Comparison of ENCODE assay signal across 8 mouse cellular contexts in the genomic region with DNA sequence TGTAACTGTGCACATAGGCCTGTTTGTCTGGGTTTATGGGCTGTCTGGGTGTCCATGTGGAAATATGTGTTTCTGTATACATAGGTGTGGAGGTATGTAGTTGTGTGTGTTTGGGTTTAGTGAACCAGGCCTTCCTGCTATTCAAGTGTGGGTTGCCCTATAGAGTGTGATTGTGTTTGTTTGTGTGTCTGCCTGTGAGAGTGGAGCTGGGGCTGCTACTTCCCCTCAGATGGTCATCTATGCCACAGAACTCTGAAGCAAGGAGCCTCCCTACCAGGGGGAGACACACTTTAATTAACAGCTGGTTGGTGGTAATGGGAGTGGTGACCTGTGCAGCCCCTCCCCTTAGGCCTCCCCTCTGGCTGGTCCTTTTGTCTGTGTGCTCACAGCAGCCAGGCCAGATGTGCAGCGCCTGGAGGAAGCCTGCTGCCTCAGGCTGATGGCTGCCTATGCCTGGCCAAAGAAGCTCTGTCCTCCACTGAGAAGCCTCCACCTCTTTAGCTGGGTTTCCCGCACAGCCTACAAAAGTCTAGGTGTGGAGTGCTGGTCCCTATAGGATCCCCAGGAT. TPM values are rescaled to one million over a fixed set of nuclear protein-coding genes. Genes with fewer than 3 reads are reported as not detected.
DNase-seq lines count a peak whose midpoint lies in the region; ATAC-seq and TF ChIP-seq lines count a peak whose summit lies in the region.

No protein-coding gene starts in this region.

- no peak overlapping the region; the same call in 1 of the 2 replicates for H3K4me3 ChIP-seq in testis, adult 2 months (ENCODE audit: control insufficient read depth, low read depth, low read length)
- H3K4me3 ChIP-seq in forebrain, embryonic 16.5 days (replicated peaks; ENCODE audit: low read length), result peak overlapping the region; percentile 61
- peak overlapping the region; percentile 53 for H3K4me3 ChIP-seq in intestine, embryonic 14.5 days (ENCODE audit: low read depth, low read length)
- H3K4me3 ChIP-seq in macrophage (ENCODE audit: inconsistent target), result peak overlapping the region; percentile 73
- peak overlapping the region; percentile 65 for H3K4me3 ChIP-seq in stomach, embryonic 16.5 days (replicated peaks; ENCODE audit: low read length)

- peak overlapping the region; percentile 64 for H3K4me2 ChIP-seq in forebrain, embryonic 16.5 days (ENCODE audit: low read length)
- H3K4me2 ChIP-seq in intestine, embryonic 14.5 days (ENCODE audit: low read length), result peak overlapping the region; percentile 87
- peak overlapping the region; percentile 72 for H3K4me2 ChIP-seq in stomach, embryonic 16.5 days (ENCODE audit: low read depth, low read length)

- WGBS in forebrain, embryonic 16.5 days, result 3% methylated on average over 2 of the region's 2 CpGs
- 28% methylated on average over 2 of the region's 2 CpGs for WGBS in intestine, embryonic 14.5 days
- WGBS in macrophage (ENCODE audit: missing documents), result 33% methylated on average over 2 of the region's 2 CpGs
- WGBS in stomach, embryonic 16.5 days, result 3% methylated on average over 2 of the region's 2 CpGs

- no peaks in the 10 kb centered on the region for H3K9me3 ChIP-seq in forebrain, embryonic 16.5 days (ENCODE audit: control insufficient read depth, low read length)
- no peaks in the 10 kb centered on the region for H3K9me3 ChIP-seq in intestine, embryonic 14.5 days (ENCODE audit: control insufficient read depth, low read length)
- H3K9me3 ChIP-seq in stomach, embryonic 16.5 days (replicated peaks; ENCODE audit: control insufficient read depth, low read length), result no peaks in the 10 kb centered on the region

- H3K9ac ChIP-seq in forebrain, embryonic 16.5 days (replicated peaks; ENCODE audit: low read depth, low read length), result peak overlapping the region; percentile 69; the same call in 1 of the 2 replicates
- H3K9ac ChIP-seq in intestine, embryonic 14.5 days (ENCODE audit: low read length), result peak overlapping the region; percentile 62
- peak overlapping the region; percentile 83 for H3K9ac ChIP-seq in stomach, embryonic 16.5 days (ENCODE audit: low read length)

- peak; percentile 41 for ATAC-seq in forebrain, embryonic 16.5 days
- ATAC-seq in intestine, embryonic 14.5 days (replicated peaks; ENCODE audit: low FRiP score, low TSS enrichment, low read depth), result peak; percentile 51; the same call in 1 of the 2 replicates
- peak; percentile 26; the same call in 1 of the 2 replicates for ATAC-seq in stomach, embryonic 16.5 days (ENCODE audit: insufficient read depth, low FRiP score)

- no peak for TF ChIP-seq POLR2A in testis, adult 2 months (IDR thresholded peaks at IDR 0.05; ENCODE audit: control insufficient read depth, low read depth, low read length)

- peaks cover 25% of the 10 kb centered on the region; the same call in 1 of the 2 replicates for H3K79me2 ChIP-seq in macrophage (ENCODE audit: inconsistent target)

- DNase-seq in testis, postnatal 14 days (ENCODE audit: low spot score), result no peak
- no peak for DNase-seq in intestine, embryonic 14.5 days (ENCODE audit: low spot score)
- DNase-seq in cerebellum, adult 8-10 months, result no peak
- DNase-seq in frontal cortex, postnatal 36 days (ENCODE audit: low spot score in 2 of 2), result no peak

- TF ChIP-seq CTCF in testis, adult 2 months (IDR thresholded peaks at IDR 0.05; ENCODE audit: control insufficient read depth, insufficient read depth, insufficient replicate concordance, low read depth, low read length), result no peak

- H3K27me3 ChIP-seq in testis, adult 2 months (ENCODE audit: control insufficient read depth, insufficient read depth, low read length), result no peaks in the 10 kb centered on the region
- no peaks in the 10 kb centered on the region for H3K27me3 ChIP-seq in forebrain, embryonic 16.5 days (replicated peaks; ENCODE audit: control insufficient read depth, insufficient read depth, low read length)
- no peaks in the 10 kb centered on the region for H3K27me3 ChIP-seq in intestine, embryonic 14.5 days (replicated peaks; ENCODE audit: control insufficient read depth, insufficient read depth, low read length)
- H3K27me3 ChIP-seq in stomach, embryonic 16.5 days (ENCODE audit: control insufficient read depth, insufficient read depth, low read length), result no peaks in the 10 kb centered on the region

- H3K36me3 ChIP-seq in testis, adult 2 months (ENCODE audit: control insufficient read depth, insufficient read depth, low read length), result no peaks in the 10 kb centered on the region
- H3K36me3 ChIP-seq in forebrain, embryonic 16.5 days (ENCODE audit: control insufficient read depth, insufficient read depth), result peaks cover 2% of the 10 kb centered on the region; the same call in 1 of the 2 replicates
- H3K36me3 ChIP-seq in intestine, embryonic 14.5 days (ENCODE audit: control insufficient read depth, insufficient read depth, low read length), result peaks cover 19% of the 10 kb centered on the region
- H3K36me3 ChIP-seq in macrophage (ENCODE audit: inconsistent target), result peaks cover 7% of the 10 kb centered on the region; the same call in 1 of the 2 replicates
- H3K36me3 ChIP-seq in stomach, embryonic 16.5 days (ENCODE audit: control insufficient read depth, insufficient read depth, low read length), result 0 out of 2 replicates have a peak, but pooled peaks cover under 1% of the 10 kb centered on the region

- H3K4me1 ChIP-seq in testis, adult 2 months (ENCODE audit: control insufficient read depth, insufficient read depth, low read length), result no peaks in the 10 kb centered on the region
- peaks cover 21% of the 10 kb centered on the region for H3K4me1 ChIP-seq in forebrain, embryonic 16.5 days (replicated peaks; ENCODE audit: control insufficient read depth, insufficient read depth, low read length)
- peaks cover 13% of the 10 kb centered on the region; the same call in 1 of the 2 replicates for H3K4me1 ChIP-seq in intestine, embryonic 14.5 days (replicated peaks; ENCODE audit: control insufficient read depth, insufficient read depth, low read length)
- H3K4me1 ChIP-seq in stomach, embryonic 16.5 days (ENCODE audit: control insufficient read depth, insufficient read depth, low read length), result peaks cover 15% of the 10 kb centered on the region

- peak overlapping the region; percentile 46; the same call in 1 of the 2 replicates for H3K27ac ChIP-seq in testis, adult 2 months (ENCODE audit: control insufficient read depth, insufficient read depth, low read depth, low read length)
- H3K27ac ChIP-seq in forebrain, embryonic 16.5 days (ENCODE audit: low read length), result no peak overlapping the region
- peak overlapping the region; percentile 57 for H3K27ac ChIP-seq in intestine, embryonic 14.5 days (ENCODE audit: low read depth)
- 0 out of 2 replicates have a peak overlapping the region, but pooled peaks have one; percentile 17 for H3K27ac ChIP-seq in macrophage
- peak overlapping the region; percentile 83 for H3K27ac ChIP-seq in stomach, embryonic 16.5 days (ENCODE audit: low read length)

RNA-seq across cellular contexts. Expression of gene Adamts10, which starts 0.9 kb away (rescaled TPM):
- 7.4 and 7.9 TPM in 2 replicates for polyA plus RNA-seq in testis, adult 2 months (2012; rRNA removed)
- polyA plus RNA-seq in forebrain, embryonic 16.5 days (2015; fragmentation: Nextera tagmentation; extraction: Ambion mirVana), result 36.2 and 49.8 TPM in 2 replicates
- polyA plus RNA-seq in intestine, embryonic 14.5 days (2014; fragmentation: Nextera tagmentation; extraction: Ambion mirVana), result 53.6 and 54.5 TPM in 2 replicates
- 100 to 1,000 TPM in 11 of 26 experiments, 10 to 100 TPM in 15; 16.1 to 184 (median 88.4) TPM for total RNA-seq in macrophage (2018; cell fraction: chromatin; rRNA removed)
- 1 to 10 TPM; 1.7 to 8.2 (median 3.6) TPM for total RNA-seq in macrophage (2018; cell fraction: cytosol; rRNA removed)
- total RNA-seq in macrophage (2018; cell fraction: nucleus; rRNA removed), result 10 to 100 TPM; 13.9 to 96.4 (median 40.7) TPM
- polyA plus RNA-seq in macrophage (2018), result 3.1 to 10.3 TPM (median 5.1 TPM) in 3 replicates
- 61.5 and 68.0 TPM in 2 replicates for polyA plus RNA-seq in stomach, embryonic 16.5 days (2015; fragmentation: Nextera tagmentation; extraction: Ambion mirVana)

RNA-seq across cellular contexts. Expression of gene Myo1f, which starts 30.6 kb away (rescaled TPM):
- 0.27 and 0.46 TPM in 2 replicates for polyA plus RNA-seq in testis, adult 2 months (2012; rRNA removed)
- 1.9 and 2.0 TPM in 2 replicates for polyA plus RNA-seq in forebrain, embryonic 16.5 days (2015; fragmentation: Nextera tagmentation; extraction: Ambion mirVana)
- polyA plus RNA-seq in intestine, embryonic 14.5 days (2014; fragmentation: Nextera tagmentation; extraction: Ambion mirVana), result 3.1 and 3.4 TPM in 2 replicates
- total RNA-seq in macrophage (2018; cell fraction: chromatin; rRNA removed), result 1,000 to 10,000 TPM in 1 of 26 experiments, 100 to 1,000 TPM in 23, 10 to 100 TPM in 2; 80.4 to 1,046 (median 544) TPM
- total RNA-seq in macrophage (2018; cell fraction: cytosol; rRNA removed), result 100 to 1,000 TPM; 256 to 461 (median 350) TPM
- 100 to 1,000 TPM; 115 to 632 (median 409) TPM for total RNA-seq in macrophage (2018; cell fraction: nucleus; rRNA removed)
- polyA plus RNA-seq in macrophage (2018), result 262 to 376 TPM (median 298 TPM) in 3 replicates
- 6.3 and 7.9 TPM in 2 replicates for polyA plus RNA-seq in stomach, embryonic 16.5 days (2015; fragmentation: Nextera tagmentation; extraction: Ambion mirVana)

Comparison
In these comparisons a context has a peak if more than half of its experiments do, and no peak if none do; other contexts are left out.
1. RNA of gene Myo1f, which starts 30.6 kb away (polyA plus RNA-seq): 262 to 376 TPM in macrophage; 6.3 to 7.9 TPM in stomach, embryonic 16.5 days, 3.1 to 3.4 TPM in intestine, embryonic 14.5 days, 1.9 to 2.0 TPM in forebrain, embryonic 16.5 days and 0.27 to 0.46 TPM in testis, adult 2 months; every median in the first group is over 10 times any median in the second.
2. Peak in every context shown above with its lines, with median percentiles within 50 percentile points of each other: ATAC-seq, H3K4me2 ChIP-seq and H3K9ac ChIP-seq.